8 mouse cellular contexts compared by ENCODE assay signal in the genomic region with DNA sequence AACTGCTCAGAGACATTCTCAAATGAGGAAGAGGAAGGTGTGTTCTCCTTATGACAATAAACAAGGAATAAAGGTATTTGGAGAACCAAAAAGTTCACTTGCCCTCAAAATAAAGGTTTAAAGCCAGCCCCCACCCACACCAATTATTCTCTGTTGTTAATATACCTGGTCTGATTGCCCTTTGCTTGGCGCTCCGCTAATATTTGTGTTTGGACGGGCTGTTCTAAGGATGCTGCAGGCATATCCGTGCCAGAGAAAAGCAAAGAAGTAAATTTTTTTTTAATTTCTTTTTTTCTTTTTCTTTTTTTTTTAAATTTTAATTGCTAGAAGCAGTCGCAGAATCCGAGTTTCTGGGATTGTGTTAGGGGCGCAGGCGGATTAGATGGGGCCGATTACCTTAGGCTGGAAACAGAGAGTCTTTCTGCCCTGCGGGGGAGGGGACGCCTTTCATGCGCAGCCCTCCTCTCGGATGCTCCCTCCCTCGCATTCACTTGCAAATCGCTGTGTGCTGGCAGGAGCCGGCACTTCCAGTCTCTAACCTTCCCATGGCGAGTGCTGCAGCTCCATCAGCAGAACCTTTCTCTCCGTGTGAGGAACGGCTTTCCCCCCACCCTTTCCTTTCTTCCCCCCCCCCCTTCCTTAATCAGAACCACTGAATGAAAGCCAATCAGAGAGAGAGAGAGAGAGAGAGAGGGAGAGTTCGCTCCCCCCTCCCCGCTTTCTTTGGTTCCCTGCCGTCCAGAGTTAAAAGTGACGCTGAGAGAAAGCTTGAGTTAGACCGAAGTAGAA. TPM values are rescaled to one million over a fixed set of nuclear protein-coding genes. Genes with fewer than 3 reads are reported as not detected.
A peak's percentile ranks its signal among the peaks of the same experiment; 100 is the strongest.
DNase-seq lines count a peak whose midpoint lies in the region; ATAC-seq and TF ChIP-seq lines count a peak whose summit lies in the region.

A gene (plus strand): TSS at position 763 of the 789 bp plus-strand sequence.

- no peak within 1 kb of the TSS for H3K27ac ChIP-seq in kidney, embryonic 14.5 days (ENCODE audit: low read depth, low read length)
- H3K27ac ChIP-seq in forebrain, embryonic 12.5 days: peak within 1 kb of the TSS; percentile 68; the same call in 1 of the 2 replicates
- no peak within 1 kb of the TSS for H3K27ac ChIP-seq in liver, embryonic 15.5 days (replicated peaks)

- no peaks in the 10 kb centered on the region for H3K36me3 ChIP-seq in kidney, embryonic 14.5 days (ENCODE audit: control insufficient read depth, insufficient read depth, low read length)
- H3K36me3 ChIP-seq in forebrain, embryonic 12.5 days (replicated peaks): no peaks in the 10 kb centered on the region
- no peaks in the 10 kb centered on the region for H3K36me3 ChIP-seq in liver, embryonic 15.5 days (replicated peaks)

- H3K4me3 ChIP-seq in kidney, embryonic 14.5 days (ENCODE audit: low read length): peak within 1 kb of the TSS; percentile 42
- peak within 1 kb of the TSS; percentile 43 for H3K4me3 ChIP-seq in forebrain, embryonic 12.5 days (replicated peaks)
- no peak within 1 kb of the TSS for H3K4me3 ChIP-seq in liver, embryonic 15.5 days (replicated peaks)

- TF ChIP-seq POLR2A in brain, embryonic 14.5 days (IDR thresholded peaks at IDR 0.05; ENCODE audit: borderline replicate concordance, extremely low read depth, insufficient read depth, insufficient read length, poor library complexity, severe bottlenecking): peak; percentile 29; the same call in 1 of the 2 replicates

- under 1% methylated on average over 24 of the region's 24 CpGs for WGBS in kidney, embryonic 14.5 days
- under 1% methylated on average over 23 of the region's 24 CpGs for WGBS in forebrain, embryonic 12.5 days
- WGBS in liver, embryonic 15.5 days (ENCODE audit: insufficient replicate concordance): 1% methylated on average over 24 of the region's 24 CpGs

- H3K4me2 ChIP-seq in kidney, embryonic 14.5 days (replicated peaks; ENCODE audit: low read depth, low read length): peak within 1 kb of the TSS; percentile 55
- H3K4me2 ChIP-seq in forebrain, embryonic 12.5 days: peak within 1 kb of the TSS; percentile 60
- H3K4me2 ChIP-seq in liver, embryonic 15.5 days: peak within 1 kb of the TSS; percentile 36

- no peaks in the 10 kb centered on the region for H3K4me1 ChIP-seq in kidney, embryonic 14.5 days (ENCODE audit: control insufficient read depth, insufficient read depth, low read length)
- peaks cover 11% of the 10 kb centered on the region for H3K4me1 ChIP-seq in forebrain, embryonic 12.5 days
- no peaks in the 10 kb centered on the region for H3K4me1 ChIP-seq in liver, embryonic 15.5 days (replicated peaks)

- no peak for TF ChIP-seq CTCF in brain, embryonic 14.5 days (IDR thresholded peaks at IDR 0.05; ENCODE audit: borderline replicate concordance, extremely low read depth, insufficient read depth, insufficient read length)

- DNase-seq in kidney, adult 18-20 months: no peak
- DNase-seq in brain, embryonic 14.5 days (ENCODE audit: low read depth): peak; percentile 96
- DNase-seq in kidney, postnatal 4 days: peak; percentile 37 to 57
- DNase-seq in right cerebral cortex, postnatal 36 days (ENCODE audit: low spot score in 2 of 2): peak; percentile 70 to 78

- no peaks in the 10 kb centered on the region for H3K27me3 ChIP-seq in kidney, embryonic 14.5 days (ENCODE audit: control insufficient read depth, insufficient read depth, low read length)
- no peaks in the 10 kb centered on the region for H3K27me3 ChIP-seq in forebrain, embryonic 12.5 days
- peaks cover 5% of the 10 kb centered on the region; the same call in 1 of the 2 replicates for H3K27me3 ChIP-seq in liver, embryonic 15.5 days

- no peaks in the 10 kb centered on the region for H3K9me3 ChIP-seq in kidney, embryonic 14.5 days (ENCODE audit: control insufficient read depth, low read length)
- H3K9me3 ChIP-seq in forebrain, embryonic 12.5 days: no peaks in the 10 kb centered on the region
- H3K9me3 ChIP-seq in liver, embryonic 15.5 days (replicated peaks): no peaks in the 10 kb centered on the region

- peak; percentile 93 for ATAC-seq in kidney, embryonic 14.5 days (ENCODE audit: low FRiP score, low TSS enrichment)
- peak; percentile 95 for ATAC-seq in forebrain, embryonic 12.5 days (ENCODE audit: low FRiP score)
- no peak for ATAC-seq in liver, embryonic 15.5 days (ENCODE audit: insufficient read depth)
- ATAC-seq in monocyte, adult 5-6 weeks (replicated peaks; ENCODE audit: insufficient number of reproducible peaks, low FRiP score, low TSS enrichment, poor library complexity, severe bottlenecking): no peak

- peak within 1 kb of the TSS; percentile 40 for H3K9ac ChIP-seq in kidney, embryonic 14.5 days (ENCODE audit: low read depth, low read length)
- H3K9ac ChIP-seq in forebrain, embryonic 12.5 days: peak within 1 kb of the TSS; percentile 45
- H3K9ac ChIP-seq in liver, embryonic 15.5 days: no peak within 1 kb of the TSS

RNA-seq across cellular contexts. Expression of the gene that starts here (rescaled TPM):
- 0.59 and 0.87 TPM in 2 replicates for polyA plus RNA-seq in kidney, embryonic 14.5 days (2014; fragmentation: Nextera tagmentation; extraction: Ambion mirVana)
- polyA plus RNA-seq in brain, embryonic 14.5 days (2012; rRNA removed): 13.5 and 18.9 TPM in 2 replicates
- polyA plus RNA-seq in forebrain, embryonic 12.5 days (2016; fragmentation: Nextera tagmentation; extraction: Ambion mirVana): 6.7 and 7.1 TPM in 2 replicates
- polyA plus RNA-seq in liver, embryonic 15.5 days (2015; fragmentation: Nextera tagmentation; extraction: Ambion mirVana): not detected in 2 replicates
- not detected in 3 replicates for total RNA-seq in monocyte, adult 5-6 weeks (2017)

Comparison
In these comparisons a context has a peak if more than half of its experiments do, and no peak if none do; other contexts are left out.
1. Peak in ATAC-seq, H3K4me3 ChIP-seq, H3K9ac ChIP-seq and H3K4me2 ChIP-seq in kidney, embryonic 14.5 days; RNA of the gene not detected or under 1 TPM.